Mouse (Mus musculus) right cerebral cortex, postnatal 36 days (tissue): ENCODE results near the gene Nr4a1.
A peak's percentile ranks its signal among the peaks of the same experiment; 100 is the strongest.

Experiments
- DNase-seq, 2 experiments: peaks; one replicate each; pipeline ENCODE4 v3.0.0; 2022; ENCODE audit warnings: low spot score in 2 of 2, mixed read lengths in 1 of 2

Nr4a1 gene

GRCm38 (mm10) chr15:101253886-101254795, at the start of gene Nr4a1:
Gene Nr4a1 (plus strand): TSS chr15:101254269.
- peak; percentile 77 to 82 for DNase-seq

DNA sequence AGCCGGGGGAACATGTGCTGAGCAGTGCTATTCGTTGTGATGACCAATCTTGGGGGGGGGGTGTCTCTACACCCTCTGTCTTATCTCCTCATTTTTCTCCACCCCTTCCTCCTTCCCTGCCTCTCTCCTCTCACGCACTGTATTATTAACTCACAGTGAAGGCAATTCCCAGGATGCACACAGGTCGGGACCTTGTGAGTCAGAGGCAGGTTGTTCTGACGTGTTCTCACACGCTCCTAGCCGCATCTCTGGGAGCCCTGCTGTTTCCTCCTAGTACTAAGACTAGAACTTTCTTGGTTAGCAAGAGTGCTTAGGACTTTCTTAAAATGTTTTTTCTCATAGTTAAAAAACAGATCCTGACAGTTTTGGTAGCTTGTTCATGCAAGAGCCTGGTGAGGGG, 49.3 kb upstream of the Nr4a1 start:
- no peak for DNase-seq

- no peak for DNase-seq
Observed at GRCm38 (mm10) chr15:101210228-101210627, 43.8 kb upstream of the Nr4a1 start.

GRCm38 (mm10) chr15:101210998-101211613, 43.0 kb upstream of the Nr4a1 start:
- no peak for DNase-seq

DNA sequence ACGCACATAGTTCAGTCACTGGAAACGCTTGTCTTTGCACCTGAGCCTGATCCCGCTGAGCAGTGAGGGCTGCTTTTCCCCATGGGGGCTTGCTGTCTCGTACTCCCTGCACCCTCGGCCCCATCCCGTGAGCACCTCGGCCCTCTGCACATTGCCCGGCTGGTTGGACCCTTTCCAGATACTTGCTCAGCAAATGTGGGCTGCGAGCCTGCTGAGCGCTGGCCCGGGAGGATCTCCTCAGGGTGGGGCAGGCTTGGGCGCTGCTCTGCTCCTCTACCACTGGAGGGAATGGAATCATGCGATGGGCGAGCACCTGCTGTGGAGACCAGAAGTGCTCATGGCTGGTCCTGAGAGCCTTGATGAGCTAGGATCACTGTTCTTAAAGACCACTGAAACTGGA, 41.6 kb upstream of the Nr4a1 start:
- no peak for DNase-seq

- no peak for DNase-seq
Observed at GRCm38 (mm10) chr15:101215136-101215535, 38.9 kb upstream of the Nr4a1 start.

DNA sequence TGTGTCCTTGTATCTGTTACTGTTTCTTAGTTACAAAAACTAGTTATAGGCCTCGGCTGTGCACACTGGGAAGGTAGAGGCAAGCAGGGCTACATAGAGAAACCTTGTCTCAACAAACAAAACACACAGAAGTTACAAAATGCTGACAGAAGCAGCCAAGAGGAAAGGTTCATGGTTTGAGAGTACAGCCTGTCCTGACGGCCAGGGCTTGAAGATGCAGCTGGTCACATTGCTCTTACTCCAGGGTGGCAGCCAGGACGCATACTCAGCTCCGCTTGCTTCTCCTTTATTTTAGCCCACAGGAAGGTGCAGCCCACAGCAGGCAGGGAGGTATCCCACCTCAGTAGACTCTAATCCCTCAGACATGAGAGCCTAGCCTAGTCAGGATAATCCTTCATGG, 38.0 kb upstream of the Nr4a1 start:
- no peak for DNase-seq

- no peak for DNase-seq
Observed at GRCm38 (mm10) chr15:101220905-101221297, 33.2 kb upstream of the Nr4a1 start.

DNA sequence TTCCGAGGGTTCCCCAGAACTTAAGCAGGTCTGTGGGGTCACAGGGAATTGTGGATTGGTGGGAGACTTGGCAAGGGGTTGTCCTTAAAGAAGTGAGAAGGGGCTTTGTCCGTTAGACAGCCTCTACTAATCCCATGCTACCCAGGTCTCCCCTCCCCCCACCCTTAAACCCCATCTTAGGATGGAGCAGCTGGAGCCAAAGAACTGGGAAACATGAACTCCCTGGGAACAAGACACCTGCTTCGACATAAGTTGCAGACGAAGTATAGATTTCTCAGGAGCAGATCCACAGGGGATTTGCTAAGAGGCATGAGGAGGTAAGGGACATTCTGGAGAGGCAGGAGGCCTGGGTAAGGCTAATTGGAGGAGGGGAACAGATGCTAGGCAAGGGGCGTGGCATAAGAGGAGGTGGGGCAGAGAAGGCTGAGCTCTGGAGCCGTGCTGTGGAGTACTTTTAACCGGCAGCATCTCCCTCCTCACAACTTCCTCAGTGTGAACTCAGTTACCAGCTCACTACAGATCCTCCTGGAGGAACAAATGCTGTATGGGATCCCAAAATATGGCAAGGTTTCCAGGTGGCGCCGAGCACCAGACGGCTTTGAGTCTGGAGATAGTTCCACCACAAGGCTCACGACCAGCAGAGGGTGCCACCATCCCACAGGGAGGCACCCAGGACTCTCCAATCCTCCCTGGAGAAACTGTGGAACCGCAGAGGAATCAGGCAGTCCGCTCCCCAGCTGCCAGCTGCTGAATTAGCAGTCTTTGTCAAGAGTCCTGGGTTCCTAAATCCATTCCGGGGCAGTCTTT, 32.6 kb upstream of the Nr4a1 start:
- DNase-seq: peak; percentile 85 to 89

- DNase-seq: peak; percentile 52 to 69
Observed at GRCm38 (mm10) chr15:101222897-101223482, 31.1 kb upstream of the Nr4a1 start.

DNA sequence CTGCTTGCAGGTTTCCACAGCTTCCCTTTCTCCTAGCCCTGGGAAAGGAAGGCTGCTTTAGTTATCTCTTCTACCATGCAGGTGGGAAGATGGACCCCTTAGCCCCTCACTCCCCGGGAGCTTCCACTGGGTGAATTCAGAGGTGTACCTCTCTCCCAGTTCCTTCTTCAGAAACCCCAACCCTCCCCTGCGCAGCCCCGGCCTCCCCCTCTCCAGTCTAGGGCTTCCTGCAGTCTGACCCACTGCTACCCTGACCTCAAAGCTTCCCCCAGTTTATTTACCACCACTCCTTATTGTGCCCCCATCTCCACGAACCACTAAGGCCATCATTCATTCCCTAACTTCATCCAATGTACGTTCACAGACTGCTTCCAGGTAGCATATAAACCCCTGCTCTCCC, 30.5 kb upstream of the Nr4a1 start:
- no peak for DNase-seq

GRCm38 (mm10) chr15:101224006-101224906, 29.8 kb upstream of the Nr4a1 start, which contains the start of gene Grasp:
Gene Grasp (plus strand): TSS chr15:101224188.
- DNase-seq: peak; percentile 84 to 90

- no peak for DNase-seq
Observed at GRCm38 (mm10) chr15:101224977-101225376, 29.1 kb upstream of the Nr4a1 start.

DNA sequence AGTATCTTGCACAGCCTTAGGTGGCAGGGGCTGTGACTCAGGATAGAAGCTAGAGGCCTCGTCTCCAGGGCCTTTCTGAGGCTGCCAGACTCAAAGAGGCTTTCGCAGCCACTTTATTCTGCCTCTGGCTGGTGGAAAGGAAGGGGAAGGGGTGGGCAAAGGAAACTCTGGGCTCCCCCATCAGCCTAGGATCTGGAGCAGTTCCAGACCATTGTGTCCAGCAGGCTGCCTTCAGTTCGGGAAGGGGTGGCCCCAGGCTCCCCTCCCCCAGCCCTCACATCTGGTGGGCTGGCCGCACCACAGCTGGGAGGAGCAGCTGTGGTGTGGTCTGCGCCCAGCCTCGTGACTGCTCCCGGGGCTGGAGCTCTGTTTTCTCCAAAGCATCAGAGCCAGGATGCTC, 26.1 kb upstream of the Nr4a1 start:
- no peak for DNase-seq

DNA sequence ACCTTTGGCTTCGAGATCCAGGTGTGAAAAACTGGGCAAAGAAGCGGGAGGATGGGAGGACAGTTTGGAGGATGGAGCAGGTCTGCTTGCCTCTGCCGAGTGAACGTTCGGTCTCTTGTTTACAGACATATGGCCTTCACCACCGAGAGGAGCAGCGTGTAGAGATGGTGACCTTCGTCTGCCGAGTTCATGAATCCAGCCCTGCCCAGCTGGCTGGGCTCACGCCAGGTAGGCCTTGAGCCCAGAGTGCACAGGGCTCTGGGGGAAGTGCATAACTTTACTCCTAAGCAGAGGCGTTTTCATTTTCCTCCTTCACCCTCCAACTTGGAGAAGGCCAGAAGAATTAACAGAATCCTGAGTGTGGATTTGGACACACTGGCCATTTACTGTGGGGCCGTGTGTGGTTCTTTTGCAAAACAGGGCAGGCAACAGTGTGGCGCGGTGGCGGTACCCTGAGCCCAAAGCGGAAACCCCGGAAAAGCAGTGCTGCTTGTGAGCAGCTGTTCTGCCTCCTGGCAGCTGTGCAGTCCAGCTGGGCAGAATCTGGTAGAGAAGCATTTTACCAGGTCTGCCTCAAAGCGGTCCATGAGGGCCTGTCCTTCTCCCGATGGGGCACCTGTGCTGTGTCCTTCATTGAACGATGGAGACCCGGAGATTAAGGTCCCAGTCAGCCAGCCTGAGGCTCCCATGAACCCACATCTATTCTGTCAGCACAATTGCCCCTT, 25.0 kb upstream of the Nr4a1 start:
- DNase-seq: no peak

GRCm38 (mm10) chr15:101230503-101230902, 23.6 kb upstream of the Nr4a1 start:
- no peak for DNase-seq

DNA sequence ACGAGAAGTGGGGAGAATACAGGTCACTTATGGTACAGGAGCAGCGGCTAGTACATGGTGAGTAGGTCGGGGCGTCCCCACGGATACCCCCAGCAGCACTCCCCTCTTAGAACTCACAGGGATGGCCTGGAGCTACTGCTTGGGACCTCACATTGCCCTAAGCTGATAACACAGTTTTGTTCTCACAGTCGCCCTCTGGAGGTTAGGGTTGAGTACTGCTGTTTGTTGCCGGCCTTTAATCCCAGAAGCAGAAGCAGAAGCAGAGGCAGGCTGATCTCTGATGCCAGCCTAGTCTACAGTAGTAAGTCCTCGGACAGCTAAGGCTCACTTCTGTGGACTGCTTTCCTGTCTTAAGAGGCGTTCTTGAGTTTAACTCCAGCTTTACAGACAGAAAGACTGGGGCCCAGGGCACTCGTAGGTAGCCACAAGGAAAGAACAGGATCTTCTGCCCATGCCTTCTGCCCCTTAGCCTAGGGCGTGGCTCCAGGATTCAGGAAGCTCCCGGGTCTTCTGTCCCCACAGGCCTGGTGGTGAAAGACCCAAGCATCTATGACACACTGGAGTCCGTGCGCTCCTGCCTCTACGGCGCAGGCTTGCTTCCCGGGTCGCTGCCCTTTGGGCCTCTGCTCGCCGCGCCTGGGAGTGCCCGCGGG, 22.9 kb upstream of the Nr4a1 start:
- no peak for DNase-seq

DNA sequence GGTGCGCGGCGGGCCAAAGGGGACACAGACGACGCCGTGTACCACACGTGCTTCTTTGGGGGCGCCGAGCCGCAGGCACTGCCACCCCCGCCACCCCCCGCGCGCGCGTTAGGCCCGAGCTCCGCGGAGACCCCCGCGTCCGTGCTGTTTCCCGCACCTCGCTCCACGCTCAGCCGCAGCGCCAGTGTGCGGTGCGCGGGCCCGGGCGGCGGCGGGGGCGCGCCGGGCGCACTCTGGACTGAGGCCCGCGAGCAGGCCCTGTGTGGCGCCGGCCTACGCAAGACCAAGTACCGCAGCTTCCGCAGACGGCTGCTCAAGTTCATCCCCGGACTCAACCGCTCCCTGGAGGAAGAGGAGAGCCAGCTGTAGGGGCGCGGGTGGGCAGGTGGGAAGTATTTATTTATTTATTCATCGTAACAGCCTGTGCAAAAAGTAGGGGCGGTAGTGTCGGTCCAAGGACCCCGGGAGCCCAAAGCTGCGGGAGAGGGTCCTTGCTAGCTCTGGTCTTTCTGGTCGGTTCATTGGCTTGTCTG, 22.4 kb upstream of the Nr4a1 start:
- DNase-seq: no peak

GRCm38 (mm10) chr15:101232607-101233006, 21.5 kb upstream of the Nr4a1 start:
- DNase-seq: no peak
